Mouse (Mus musculus): Measurements from ENCODE around the gene Olfr978. TPM values are rescaled to one million over a fixed set of nuclear protein-coding genes. Genes with fewer than 3 reads are reported as not detected.

Olfr978 gene
- not detected in 2 replicates for polyA plus RNA-seq (2012; rRNA removed)

GRCm38 (mm10) chr9:39991813-39992212 lies at the start of gene Olfr978:
Gene Olfr978 (plus strand): TSS chr9:39992113.

DNA sequence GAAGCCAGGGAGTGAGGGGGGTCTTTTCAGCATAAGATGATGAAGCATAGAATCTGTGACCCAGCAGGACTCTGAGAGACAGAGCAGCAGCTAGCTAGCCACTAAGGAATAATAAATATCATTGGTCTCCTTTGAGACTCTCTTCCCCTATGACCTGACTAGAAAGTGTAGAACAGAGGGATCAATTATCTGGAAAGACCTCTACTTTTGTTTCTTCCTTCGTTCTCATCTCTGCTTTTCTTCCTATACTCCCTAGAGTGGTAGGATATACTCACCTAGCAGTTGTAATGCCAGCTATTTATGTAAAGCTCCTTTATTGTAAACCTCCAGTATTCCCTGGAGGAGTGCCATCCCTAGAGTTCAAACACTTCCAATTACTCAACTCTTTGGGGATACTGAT lies 40.0 kb upstream of the Olfr978 start, which contains the start of gene Olfr975:
Gene Olfr975, minus strand, starts transcription at position 101 of the 400 bp plus-strand sequence.

GRCm38 (mm10) chr9:39961033-39961432 lies 30.9 kb upstream of the Olfr978 start, which contains the start of gene Olfr976:
Gene Olfr976 (minus strand): TSS chr9:39961133.

GRCm38 (mm10) chr9:40003365-40003764 lies 11.5 kb downstream of the Olfr978 start, which contains the start of gene Olfr979:
Gene Olfr979 (minus strand): TSS chr9:40003465.

GRCm38 (mm10) chr9:40009482-40009881 lies 17.6 kb downstream of the Olfr978 start, which contains the start of gene Olfr980:
Gene Olfr980 (minus strand): TSS chr9:40009582.

DNA sequence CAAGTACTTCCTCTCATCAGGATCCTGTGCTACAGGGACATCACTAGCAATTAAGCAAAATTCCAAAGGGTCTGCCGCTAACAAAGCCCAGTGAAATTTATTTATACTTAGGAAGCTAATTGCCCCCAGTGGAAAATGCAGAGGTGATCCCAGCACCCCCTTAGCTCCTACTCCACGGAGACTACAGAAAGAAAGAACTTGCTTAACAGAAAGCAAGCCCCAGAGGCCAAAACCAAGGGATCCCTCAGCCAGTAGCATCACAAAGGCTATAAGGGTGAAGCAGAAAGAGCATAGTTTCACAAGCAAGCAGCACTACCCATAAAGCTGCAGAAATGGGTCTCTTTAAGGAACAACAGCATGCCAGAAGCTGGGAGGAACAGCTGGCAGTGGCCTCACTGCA lies 29.3 kb downstream of the Olfr978 start, which contains the start of gene Olfr981:
Gene Olfr981, plus strand, starts transcription at position 301 of the 400 bp plus-strand sequence.

Other genes with a start within 250 kb of the Olfr978 start
- not detected in 2 replicates for gene Olfr967, start 245.9 kb upstream of the Olfr978 start, polyA plus RNA-seq (2012; rRNA removed)
- not detected in 2 replicates for gene Olfr968, start 208.9 kb upstream of the Olfr978 start, polyA plus RNA-seq (2012; rRNA removed)
- gene Olfr969, start 201.2 kb upstream of the Olfr978 start, polyA plus RNA-seq (2012; rRNA removed) = not detected in 2 replicates
- gene Olfr970, start 183.3 kb upstream of the Olfr978 start, polyA plus RNA-seq (2012; rRNA removed) = not detected in 2 replicates
- not detected in 2 replicates for gene Olfr971, start 155.2 kb upstream of the Olfr978 start, polyA plus RNA-seq (2012; rRNA removed)
- gene Olfr972, start 125.7 kb upstream of the Olfr978 start, polyA plus RNA-seq (2012; rRNA removed) = not detected in 2 replicates
- gene Olfr229, start 84.8 kb upstream of the Olfr978 start, polyA plus RNA-seq (2012; rRNA removed) = not detected in 2 replicates
- gene Olfr974, start 54.6 kb upstream of the Olfr978 start, polyA plus RNA-seq (2012; rRNA removed) = not detected in 2 replicates
- gene Olfr975, start 40.1 kb upstream of the Olfr978 start, polyA plus RNA-seq (2012; rRNA removed) = 0.04 TPM in 1 of 2 replicates, not detected in the other
- gene Olfr976, start 31.0 kb upstream of the Olfr978 start, polyA plus RNA-seq (2012; rRNA removed) = not detected in 2 replicates
- gene Olfr979, start 11.4 kb downstream of the Olfr978 start, polyA plus RNA-seq (2012; rRNA removed) = not detected in 2 replicates
- not detected in 2 replicates for gene Olfr980, start 17.5 kb downstream of the Olfr978 start, polyA plus RNA-seq (2012; rRNA removed)
- gene Olfr981, start 29.4 kb downstream of the Olfr978 start, polyA plus RNA-seq (2012; rRNA removed) = not detected in 2 replicates
- gene Olfr982, start 81.7 kb downstream of the Olfr978 start, polyA plus RNA-seq (2012; rRNA removed) = not detected in 2 replicates
- not detected in 2 replicates for gene Olfr983, start 101.5 kb downstream of the Olfr978 start, polyA plus RNA-seq (2012; rRNA removed)
- not detected in 2 replicates for gene Olfr984, start 122.1 kb downstream of the Olfr978 start, polyA plus RNA-seq (2012; rRNA removed)
- not detected in 2 replicates for gene Olfr985, start 138.1 kb downstream of the Olfr978 start, polyA plus RNA-seq (2012; rRNA removed)
- not detected in 2 replicates for gene Tmem225, start 156.0 kb downstream of the Olfr978 start, polyA plus RNA-seq (2012; rRNA removed)
- gene Olfr986, start 188.8 kb downstream of the Olfr978 start, polyA plus RNA-seq (2012; rRNA removed) = not detected in 2 replicates
- gene Zfp202, start 200.2 kb downstream of the Olfr978 start, polyA plus RNA-seq (2012; rRNA removed) = 0.09 and 0.30 TPM in 2 replicates